Mouse (Mus musculus): Measurements from ENCODE around the gene Kcnj3. TPM values are rescaled to one million over a fixed set of nuclear protein-coding genes. Genes with fewer than 3 reads are reported as not detected.

The Kcnj3 gene
- polyA plus RNA-seq (2012; rRNA removed), result 2.3 and 3.1 TPM in 2 replicates

DNA sequence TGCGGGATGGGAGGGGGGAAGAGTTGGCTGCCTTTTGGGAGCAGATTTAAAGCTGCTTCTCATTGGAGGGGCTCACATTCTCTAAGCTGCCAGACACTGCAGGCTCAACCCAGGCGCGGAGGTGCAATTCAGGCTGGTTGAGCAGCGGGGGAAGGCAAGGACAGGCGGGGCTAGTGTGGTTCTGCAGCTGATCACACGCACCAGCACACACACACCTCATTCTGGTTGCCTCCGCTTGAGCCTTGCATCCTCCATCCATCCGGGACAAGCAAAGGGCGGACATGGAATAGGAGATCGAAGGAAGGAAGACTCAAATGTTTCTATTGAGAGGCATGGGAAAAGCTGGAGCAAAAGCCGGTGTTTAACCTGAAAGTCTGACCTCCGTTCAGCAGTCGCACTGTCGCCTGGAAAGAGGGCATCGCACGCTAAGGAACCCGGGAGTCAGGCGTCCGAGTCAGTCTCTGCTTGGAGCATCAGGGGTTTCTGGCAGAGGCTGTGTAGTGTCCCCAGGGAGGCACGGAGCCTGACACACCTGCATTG is at the start of gene Kcnj3:
Kcnj3 (plus strand) TSS at position 250 of the 540 bp plus-strand sequence.
- Histone ChIP-seq H3K4me3 (replicated peaks; ENCODE audit: extremely low read depth, low read depth, low read length) (no peak within 1 kb of the TSS), H3K4me1 (ENCODE audit: control insufficient read depth, insufficient read depth, low read length) (no peaks in the 10 kb centered on the region)
- no peak for TF ChIP-seq POLR2A (IDR thresholded peaks at IDR 0.05; ENCODE audit: borderline replicate concordance, extremely low read depth, low read depth, low read length)
- no peak for TF ChIP-seq CTCF (IDR thresholded peaks at IDR 0.05; ENCODE audit: insufficient read depth, low read length)
- no peak for DNase-seq
- 4% methylated on average over 20 of the region's 20 CpGs for WGBS

- TF ChIP-seq POLR2A (IDR thresholded peaks at IDR 0.05; ENCODE audit: borderline replicate concordance, extremely low read depth, low read depth, low read length) (no peak), CTCF (IDR thresholded peaks at IDR 0.05; ENCODE audit: insufficient read depth, low read length) (no peak)
- WGBS, result 65% methylated on average over 3 of the region's 3 CpGs
- no peaks in the 10 kb centered on the region for H3K4me1 ChIP-seq (ENCODE audit: control insufficient read depth, insufficient read depth, low read length)
- DNase-seq, result no peak
- H3K4me3 ChIP-seq (replicated peaks; ENCODE audit: extremely low read depth, low read depth, low read length), result no peak overlapping the region
Measured at GRCm38 (mm10) chr2:55390330-55390989, 45.3 kb upstream of the Kcnj3 start.

DNA sequence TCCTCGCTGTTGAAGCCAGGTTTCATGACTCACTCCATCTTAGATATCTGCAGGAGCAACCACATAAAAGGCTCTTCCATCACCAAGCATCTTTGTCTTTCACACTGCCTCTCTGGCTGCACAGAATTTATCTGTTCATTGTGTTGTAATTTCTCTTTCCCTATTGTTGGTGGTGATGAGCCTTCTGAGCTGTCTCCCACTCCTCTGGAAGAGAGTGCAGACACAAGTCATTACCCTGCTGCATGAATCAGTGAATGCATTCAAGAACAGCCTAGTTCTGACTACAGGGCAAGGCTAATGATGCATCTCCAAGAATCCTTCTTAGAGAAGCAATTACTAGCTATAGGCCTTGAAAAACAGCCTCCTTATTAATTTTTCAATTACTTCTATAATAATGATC is 30.5 kb upstream of the Kcnj3 start:
- WGBS, result 55% methylated on average over 1 of the region's 1 CpGs
- TF ChIP-seq CTCF (IDR thresholded peaks at IDR 0.05; ENCODE audit: insufficient read depth, low read length), result no peak
- TF ChIP-seq POLR2A (IDR thresholded peaks at IDR 0.05; ENCODE audit: borderline replicate concordance, extremely low read depth, low read depth, low read length), result no peak
- DNase-seq, result no peak

GRCm38 (mm10) chr2:55427633-55428032 is 8.1 kb upstream of the Kcnj3 start:
- TF ChIP-seq CTCF (IDR thresholded peaks at IDR 0.05; ENCODE audit: insufficient read depth, low read length) (no peak), POLR2A (IDR thresholded peaks at IDR 0.05; ENCODE audit: borderline replicate concordance, extremely low read depth, low read depth, low read length) (no peak)
- 46% methylated on average over 2 of the region's 2 CpGs for WGBS
- no peak for DNase-seq
- Histone ChIP-seq H3K4me1 (ENCODE audit: control insufficient read depth, insufficient read depth, low read length) (no peaks in the 10 kb centered on the region), H3K4me3 (replicated peaks; ENCODE audit: extremely low read depth, low read depth, low read length) (no peak overlapping the region)

More for the DNA sequence above, 30.5 kb upstream of the Kcnj3 start:
- Histone ChIP-seq H3K4me3 (replicated peaks; ENCODE audit: extremely low read depth, low read depth, low read length) (no peak overlapping the region), H3K4me1 (ENCODE audit: control insufficient read depth, insufficient read depth, low read length) (no peaks in the 10 kb centered on the region)

GRCm38 (mm10) chr2:55432104-55432503 is 3.7 kb upstream of the Kcnj3 start:
- no peaks in the 10 kb centered on the region for H3K4me1 ChIP-seq (ENCODE audit: control insufficient read depth, insufficient read depth, low read length)
- no peak overlapping the region for H3K4me3 ChIP-seq (replicated peaks; ENCODE audit: extremely low read depth, low read depth, low read length)
- 47% methylated on average over 4 of the region's 4 CpGs for WGBS
- no peak for DNase-seq
- TF ChIP-seq CTCF (IDR thresholded peaks at IDR 0.05; ENCODE audit: insufficient read depth, low read length) (no peak), POLR2A (IDR thresholded peaks at IDR 0.05; ENCODE audit: borderline replicate concordance, extremely low read depth, low read depth, low read length) (no peak)

DNA sequence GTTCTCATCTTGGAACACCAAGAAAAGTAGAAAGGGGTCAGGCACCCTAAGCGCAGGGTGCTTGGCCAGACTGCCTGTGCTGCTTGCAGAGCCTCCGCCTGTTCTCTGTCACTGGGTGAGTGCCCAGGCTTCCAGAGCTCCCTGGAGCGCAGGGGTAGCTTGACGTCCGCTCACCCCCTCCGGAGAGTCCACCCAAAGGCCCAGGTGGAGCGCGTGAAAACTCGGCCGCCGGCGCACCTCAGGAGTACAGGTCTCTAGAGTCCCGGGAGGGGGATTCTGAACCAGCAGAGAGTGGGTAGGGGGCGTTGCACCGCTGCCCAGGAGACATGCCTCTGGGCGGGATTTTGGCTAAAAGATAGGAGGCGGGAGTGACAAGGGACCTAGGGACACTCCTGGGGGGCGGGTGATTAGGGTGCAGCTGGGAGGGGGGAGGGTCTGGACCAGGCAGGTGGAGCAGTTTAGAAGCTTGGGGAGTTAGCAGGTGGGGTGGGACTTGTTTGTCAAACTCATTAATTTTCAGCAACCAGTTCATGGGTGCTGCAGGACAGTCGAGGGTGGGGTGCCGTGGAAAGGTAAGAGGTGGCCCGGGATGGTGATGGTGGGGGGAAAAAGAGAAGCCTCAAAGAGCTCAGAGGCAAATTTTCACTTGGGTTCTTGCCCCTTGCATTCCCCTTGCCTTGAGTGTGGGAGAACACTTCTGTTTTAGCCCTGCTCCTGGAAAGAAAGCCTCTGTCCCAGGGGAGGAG is 664 bp downstream of the Kcnj3 start:
- DNase-seq, result no peak
- WGBS, result 1% methylated on average over 21 of the region's 21 CpGs
- Histone ChIP-seq H3K4me1 (ENCODE audit: control insufficient read depth, insufficient read depth, low read length) (no peaks in the 10 kb centered on the region), H3K4me3 (replicated peaks; ENCODE audit: extremely low read depth, low read depth, low read length) (no peak overlapping the region)
- TF ChIP-seq CTCF (IDR thresholded peaks at IDR 0.05; ENCODE audit: insufficient read depth, low read length), result no peak
- TF ChIP-seq POLR2A (IDR thresholded peaks at IDR 0.05; ENCODE audit: borderline replicate concordance, extremely low read depth, low read depth, low read length), result no peak

GRCm38 (mm10) chr2:55437007-55437949 is 1.5 kb downstream of the Kcnj3 start:
- TF ChIP-seq POLR2A (IDR thresholded peaks at IDR 0.05; ENCODE audit: borderline replicate concordance, extremely low read depth, low read depth, low read length) (no peak), CTCF (IDR thresholded peaks at IDR 0.05; ENCODE audit: insufficient read depth, low read length) (no peak)
- no peak overlapping the region for H3K4me3 ChIP-seq (replicated peaks; ENCODE audit: extremely low read depth, low read depth, low read length)
- no peak for DNase-seq

DNA sequence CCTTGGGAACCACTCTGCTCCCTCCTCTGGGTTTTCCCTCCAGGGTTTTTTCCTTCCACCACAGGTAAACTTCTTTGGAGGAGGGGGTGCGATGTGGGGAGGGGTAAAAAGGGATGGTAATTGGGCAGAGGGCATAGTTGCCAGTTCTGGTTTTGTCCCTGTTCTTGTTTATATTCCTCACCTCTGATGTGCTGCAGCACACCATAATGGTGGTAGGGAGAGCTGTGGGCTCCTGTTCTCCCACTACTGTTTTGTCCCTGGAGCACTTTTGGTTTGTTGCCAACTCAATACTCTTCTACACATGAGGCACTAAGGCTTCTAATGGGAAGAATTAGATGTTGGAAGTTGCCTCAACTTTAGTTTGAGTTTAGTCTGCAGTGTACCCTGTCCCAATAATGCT is 2.2 kb downstream of the Kcnj3 start:
- TF ChIP-seq CTCF (IDR thresholded peaks at IDR 0.05; ENCODE audit: insufficient read depth, low read length) (no peak), POLR2A (IDR thresholded peaks at IDR 0.05; ENCODE audit: borderline replicate concordance, extremely low read depth, low read depth, low read length) (no peak)
- H3K4me1 ChIP-seq (ENCODE audit: control insufficient read depth, insufficient read depth, low read length), result no peaks in the 10 kb centered on the region
- no peak for DNase-seq
- H3K4me3 ChIP-seq (replicated peaks; ENCODE audit: extremely low read depth, low read depth, low read length), result no peak overlapping the region
- 14% methylated on average over 1 of the region's 1 CpGs for WGBS

More at GRCm38 (mm10) chr2:55437007-55437949, 1.5 kb downstream of the Kcnj3 start:
- H3K4me1 ChIP-seq (ENCODE audit: control insufficient read depth, insufficient read depth, low read length), result no peaks in the 10 kb centered on the region
- 2% methylated on average over 51 of the region's 51 CpGs for WGBS

GRCm38 (mm10) chr2:55439211-55439610 is 3.4 kb downstream of the Kcnj3 start:
- TF ChIP-seq CTCF (IDR thresholded peaks at IDR 0.05; ENCODE audit: insufficient read depth, low read length) (no peak), POLR2A (IDR thresholded peaks at IDR 0.05; ENCODE audit: borderline replicate concordance, extremely low read depth, low read depth, low read length) (no peak)
- no peak overlapping the region for H3K4me3 ChIP-seq (replicated peaks; ENCODE audit: extremely low read depth, low read depth, low read length)

More at GRCm38 (mm10) chr2:55439211-55439610, 3.4 kb downstream of the Kcnj3 start:
- no peak for DNase-seq
- no peaks in the 10 kb centered on the region for H3K4me1 ChIP-seq (ENCODE audit: control insufficient read depth, insufficient read depth, low read length)
